Mouse (Mus musculus) neural tube, embryonic 15.5 days (tissue): ENCODE data around the gene Zbtb22. TPM values are rescaled to one million over a fixed set of nuclear protein-coding genes. Genes with fewer than 3 reads are reported as not detected.

Source experiments
- ATAC-seq: fragments of 200-750 bp; cut with Nextera tagmentation; 2 replicates; pipeline ENCODE4 v1.8.0; 2017; ENCODE audit warnings: mild to moderate bottlenecking, moderate TSS enrichment, moderate library complexity; ENCODE audit not compliant: low FRiP score
- H3K27ac ChIP-seq: fragments of 300-500 bp; sonication (generic); replicated peaks from 2 replicates; pipeline ENCODE4 v1.5.1; 2015; ENCODE audit warnings: mild to moderate bottlenecking, inconsistent platforms
- H3K27me3 ChIP-seq: fragments of 300-500 bp; sonication (generic); replicated peaks from 2 replicates; pipeline ENCODE4 v1.6.1; 2015; ENCODE audit warnings: inconsistent platforms
- H3K36me3 ChIP-seq: fragments of 300-500 bp; sonication (generic); 2 replicates; pipeline ENCODE4 v1.6.1; 2015; ENCODE audit warnings: inconsistent platforms
- H3K4me1 ChIP-seq: fragments of 300-500 bp; sonication (generic); 2 replicates; pipeline ENCODE4 v1.6.1; 2015; ENCODE audit warnings: inconsistent platforms
- H3K4me2 ChIP-seq: fragments of 300-500 bp; sonication (generic); 2 replicates; pipeline ENCODE4 v1.6.1; 2015; ENCODE audit warnings: inconsistent platforms, mild to moderate bottlenecking, moderate library complexity
- H3K4me3 ChIP-seq: fragments of 300-500 bp; sonication (generic); replicated peaks from 2 replicates; pipeline ENCODE4 v1.5.1; 2015; ENCODE audit warnings: mild to moderate bottlenecking, inconsistent platforms
- H3K9ac ChIP-seq: fragments of 300-500 bp; sonication (generic); replicated peaks from 2 replicates; pipeline ENCODE4 v1.6.1; 2015; ENCODE audit warnings: mild to moderate bottlenecking, inconsistent platforms
- H3K9me3 ChIP-seq: fragments of 300-500 bp; sonication (generic); replicated peaks from 2 replicates; pipeline ENCODE4 v1.6.1; 2016; ENCODE audit warnings: inconsistent platforms
- WGBS: fragments of 180-500 bp; shearing (Covaris S2); methylation state at CpG from one replicate; pipeline ENCODE4 v1.1.7; 2015; ENCODE audit warnings: mixed read lengths; 5-methylcytosine and 5-hydroxymethylcytosine counted together
- microRNA-seq: library from miRNA; unstranded; fragments of <30 nt; microRNA quantifications from one replicate; pipeline ENCODE4, GENCODE M21; 2017
- polyA plus RNA-seq: library from polyadenylated mRNA; unstranded; fragments of >200 nt; fragmentation: Nextera tagmentation; extraction: Ambion mirVana; gene quantifications from 2 replicates; pipeline ENCODE4 v1.2.1, GENCODE M21; 2015

Gene Zbtb22
- polyA plus RNA-seq, 1 experiment from 2014 or later, result 13.7 TPM

DNA sequence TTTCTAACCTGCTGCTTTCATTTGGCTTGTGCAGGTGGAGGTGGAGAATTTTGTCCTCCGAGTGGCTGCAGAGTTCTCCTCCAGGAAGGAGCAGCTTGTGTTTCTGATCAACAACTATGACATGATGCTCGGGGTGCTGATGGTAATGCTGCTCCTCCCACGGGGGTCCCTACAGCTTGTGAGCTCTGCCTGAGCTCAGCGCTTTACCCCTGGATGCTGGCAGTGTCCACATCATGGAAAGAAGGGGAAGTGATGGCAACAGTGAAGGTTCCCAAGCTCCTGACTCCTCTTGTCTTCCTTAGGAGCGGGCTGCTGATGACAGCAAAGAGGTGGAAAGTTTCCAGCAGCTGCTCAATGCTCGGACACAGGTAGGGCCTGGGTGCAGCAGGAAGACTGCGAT lies 47.2 kb downstream of the Zbtb22 start:
- Histone ChIP-seq H3K36me3 (peaks cover 73% of the 10 kb centered on the region), H3K4me3 (no peak overlapping the region), H3K4me1 (peaks cover 2% of the 10 kb centered on the region), H3K9me3 (no peaks in the 10 kb centered on the region), H3K27me3 (no peaks in the 10 kb centered on the region), H3K27ac (no peak overlapping the region), H3K4me2 (no peak overlapping the region), H3K9ac (no peak overlapping the region)
- ATAC-seq, result no peak
- WGBS, result 97% methylated on average over 7 of the region's 7 CpGs

DNA sequence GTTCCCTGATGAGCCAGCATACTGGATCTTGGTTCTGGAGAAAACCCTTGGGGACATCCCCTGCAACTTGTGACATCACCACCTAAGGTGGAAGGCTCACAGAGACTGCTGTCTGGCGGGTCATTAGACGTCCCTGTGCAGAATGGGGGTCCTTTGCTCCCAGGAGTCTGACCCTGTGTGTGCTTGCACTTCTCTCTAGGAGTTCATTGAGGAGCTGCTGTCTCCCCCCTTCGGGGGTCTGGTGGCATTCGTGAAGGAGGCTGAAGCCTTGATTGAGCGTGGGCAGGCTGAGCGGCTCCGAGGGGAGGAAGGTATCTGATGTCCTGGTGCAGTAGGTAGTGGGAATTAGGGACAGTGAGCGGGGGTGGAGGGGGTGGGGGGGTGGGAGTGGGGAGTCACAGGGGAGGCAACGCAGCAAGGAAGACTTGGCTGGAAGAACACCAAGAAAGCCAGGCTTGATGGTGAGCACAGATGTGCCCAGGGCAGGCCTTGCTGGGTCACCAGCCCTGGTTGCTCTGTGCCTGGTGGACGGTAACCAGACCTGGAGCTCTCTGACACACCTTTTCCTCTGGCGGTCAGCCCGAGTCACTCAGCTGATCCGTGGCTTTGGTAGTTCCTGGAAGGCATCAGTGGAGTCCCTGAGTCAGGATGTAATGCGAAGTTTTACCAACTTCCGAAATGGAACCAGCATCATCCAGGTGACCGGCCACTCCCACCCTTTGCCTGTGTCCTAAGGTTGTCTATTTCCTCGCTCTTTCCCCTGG lies 49.6 kb downstream of the Zbtb22 start:
- no peak for ATAC-seq
- no peak overlapping the region for H3K9ac ChIP-seq
- peaks cover 51% of the 10 kb centered on the region for H3K36me3 ChIP-seq
- no peak overlapping the region for H3K27ac ChIP-seq
- H3K27me3 ChIP-seq, result 0 out of 2 replicates have a peak, but pooled peaks cover 2% of the 10 kb centered on the region
- no peak overlapping the region for H3K4me3 ChIP-seq
- no peaks in the 10 kb centered on the region for H3K4me1 ChIP-seq
- 94% methylated on average over 17 of the region's 17 CpGs for WGBS
- H3K9me3 ChIP-seq, result no peaks in the 10 kb centered on the region
- no peak overlapping the region for H3K4me2 ChIP-seq

DNA sequence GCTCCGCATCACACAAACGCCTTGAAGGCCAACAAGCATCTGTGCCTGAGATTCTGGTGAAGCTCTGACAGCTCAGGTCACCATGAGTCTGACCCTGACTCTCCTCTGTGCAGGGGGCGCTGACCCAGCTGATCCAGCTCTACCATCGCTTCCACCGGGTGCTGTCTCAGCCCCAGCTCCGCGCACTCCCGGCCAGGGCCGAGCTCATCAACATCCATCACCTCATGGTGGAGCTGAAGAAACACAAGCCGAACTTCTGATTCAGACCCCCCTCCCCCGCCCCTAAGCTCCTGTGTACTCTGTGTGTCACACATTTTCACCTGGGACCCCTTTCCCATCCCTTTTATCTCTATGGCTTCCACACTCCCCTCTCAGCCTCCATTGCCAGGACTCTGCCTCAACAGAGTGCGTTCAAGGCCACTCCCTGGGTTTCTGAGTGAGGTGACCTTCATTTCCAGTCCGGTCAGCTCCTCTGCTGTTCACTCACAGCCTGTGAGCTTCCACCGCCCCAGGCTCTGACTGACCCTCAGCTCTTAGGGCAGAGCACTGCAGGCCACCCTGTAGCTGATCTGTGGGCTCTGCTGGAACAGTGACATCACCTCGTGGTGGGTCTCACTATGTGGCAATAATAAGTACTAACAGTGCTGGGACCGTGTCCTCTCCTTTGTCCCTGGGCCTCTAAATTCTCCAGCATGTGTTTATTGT lies 50.3 kb downstream of the Zbtb22 start:
- no peak for ATAC-seq

DNA sequence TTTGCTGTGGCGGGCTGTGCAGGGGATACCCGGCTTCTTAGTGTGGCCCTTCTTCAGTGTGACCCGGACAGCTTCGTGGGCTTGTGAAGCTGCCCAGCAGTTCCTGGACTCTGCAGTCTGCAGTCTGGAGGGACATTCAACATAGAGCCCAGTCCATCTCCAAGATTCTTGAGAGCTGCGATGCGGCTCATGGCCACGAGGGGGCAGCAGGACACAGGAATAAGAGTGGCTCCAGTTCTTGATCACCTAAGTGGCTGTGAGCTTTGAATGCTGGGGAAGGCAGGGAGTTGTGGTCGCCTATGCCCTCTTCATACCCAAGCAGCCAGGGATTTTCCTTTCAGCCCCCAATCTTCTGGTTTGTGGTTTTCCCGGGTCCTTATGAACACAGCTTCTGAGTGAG lies 52.8 kb downstream of the Zbtb22 start:
- H3K9ac ChIP-seq, result no peak overlapping the region

More for the DNA sequence above, 50.3 kb downstream of the Zbtb22 start:
- H3K4me3 ChIP-seq, result no peak overlapping the region
- no peaks in the 10 kb centered on the region for H3K9me3 ChIP-seq
- no peak overlapping the region for H3K4me2 ChIP-seq
- H3K36me3 ChIP-seq, result peaks cover 48% of the 10 kb centered on the region
- H3K27me3 ChIP-seq, result 0 out of 2 replicates have a peak, but pooled peaks cover 5% of the 10 kb centered on the region
- WGBS, result 90% methylated on average over 16 of the region's 16 CpGs
- H3K4me1 ChIP-seq, result no peaks in the 10 kb centered on the region
- no peak overlapping the region for H3K9ac ChIP-seq
- H3K27ac ChIP-seq, result no peak overlapping the region

More for the DNA sequence above, 52.8 kb downstream of the Zbtb22 start:
- no peak overlapping the region for H3K4me2 ChIP-seq
- H3K27ac ChIP-seq, result no peak overlapping the region
- ATAC-seq, result peak; percentile 85
- peaks cover 23% of the 10 kb centered on the region for H3K36me3 ChIP-seq
- H3K4me3 ChIP-seq, result no peak overlapping the region
- H3K27me3 ChIP-seq, result 0 out of 2 replicates have a peak, but pooled peaks cover 13% of the 10 kb centered on the region
- H3K4me1 ChIP-seq, result no peaks in the 10 kb centered on the region
- 5% methylated on average over 9 of the region's 9 CpGs for WGBS
- H3K9me3 ChIP-seq, result no peaks in the 10 kb centered on the region

Small RNAs within 50 kb of the gene (microRNA-seq; reads per million reads assigned to microRNA genes)
- not detected for gene Gm27740

Other genes starting within 250 kb of the Zbtb22 start
- gene Hnrnpm, start 229.0 kb upstream of the Zbtb22 start, polyA plus RNA-seq, result 161 and 203 TPM in 2 replicates
- 77.4 and 81.5 TPM in 2 replicates for gene March2, start 197.2 kb upstream of the Zbtb22 start, polyA plus RNA-seq
- gene Rab11b, start 155.4 kb upstream of the Zbtb22 start, polyA plus RNA-seq, result 519 and 596 TPM in 2 replicates
- gene Angptl4, start 134.1 kb upstream of the Zbtb22 start, polyA plus RNA-seq, result 21.6 and 23.3 TPM in 2 replicates
- gene Kank3, start 105.4 kb upstream of the Zbtb22 start, polyA plus RNA-seq, result 46.7 and 48.5 TPM in 2 replicates
- 534 and 619 TPM in 2 replicates for gene Rps28, start 91.3 kb upstream of the Zbtb22 start, polyA plus RNA-seq
- gene Ndufa7, start 91.3 kb upstream of the Zbtb22 start, polyA plus RNA-seq, result 515 and 564 TPM in 2 replicates
- gene Cd320, start 72.8 kb upstream of the Zbtb22 start, polyA plus RNA-seq, result 53.9 and 56.1 TPM in 2 replicates
- gene Gm7029, start 42.1 kb upstream of the Zbtb22 start, polyA plus RNA-seq, result not detected in 2 replicates
- gene Kifc1, start 25.2 kb upstream of the Zbtb22 start, polyA plus RNA-seq, result 2.0 and 3.5 TPM in 2 replicates
- 0.93 and 1.2 TPM in 2 replicates for gene Platr17, start 10.8 kb upstream of the Zbtb22 start, polyA plus RNA-seq
- gene Daxx, start 6.5 kb upstream of the Zbtb22 start, polyA plus RNA-seq, result 50.7 and 58.5 TPM in 2 replicates
- 35.3 and 51.3 TPM in 2 replicates for gene Tapbp, start within 50 bp of the Zbtb22 start, polyA plus RNA-seq
- gene Rgl2, start 13.6 kb downstream of the Zbtb22 start, polyA plus RNA-seq, result 56.8 and 58.8 TPM in 2 replicates
- gene Pfdn6, start 24.4 kb downstream of the Zbtb22 start, polyA plus RNA-seq, result 173 and 183 TPM in 2 replicates
- gene Wdr46, start 24.8 kb downstream of the Zbtb22 start, polyA plus RNA-seq, result 25.1 and 29.3 TPM in 2 replicates
- 11.9 and 13.1 TPM in 2 replicates for gene B3galt4, start 35.6 kb downstream of the Zbtb22 start, polyA plus RNA-seq
- gene Vps52, start 39.9 kb downstream of the Zbtb22 start, polyA plus RNA-seq, result 72.3 and 75.7 TPM in 2 replicates
- gene Rps18, start 40.1 kb downstream of the Zbtb22 start, polyA plus RNA-seq, result 778 and 1,050 TPM in 2 replicates
- gene H2-K1, start 84.4 kb downstream of the Zbtb22 start, polyA plus RNA-seq, result 19.8 and 88.0 TPM in 2 replicates
- gene Ring1, start 108.8 kb downstream of the Zbtb22 start, polyA plus RNA-seq, result 21.9 and 24.4 TPM in 2 replicates
- 68.4 and 71.4 TPM in 2 replicates for gene H2-Ke6, start 112.2 kb downstream of the Zbtb22 start, polyA plus RNA-seq
- 167 and 170 TPM in 2 replicates for gene Slc39a7, start 115.8 kb downstream of the Zbtb22 start, polyA plus RNA-seq
- gene Rxrb, start 115.9 kb downstream of the Zbtb22 start, polyA plus RNA-seq, result 54.4 and 57.7 TPM in 2 replicates
- 8.3 and 9.4 TPM in 2 replicates for gene Col11a2, start 123.5 kb downstream of the Zbtb22 start, polyA plus RNA-seq
- gene H2-Oa, start 176.4 kb downstream of the Zbtb22 start, polyA plus RNA-seq, result 0.19 and 2.5 TPM in 2 replicates
- gene H2-DMa, start 203.6 kb downstream of the Zbtb22 start, polyA plus RNA-seq, result 19.8 and 31.3 TPM in 2 replicates
- gene Brd2, start 206.7 kb downstream of the Zbtb22 start, polyA plus RNA-seq, result 115 and 122 TPM in 2 replicates
- gene H2-DMb2, start 227.4 kb downstream of the Zbtb22 start, polyA plus RNA-seq, result 0.17 and 5.5 TPM in 2 replicates
- 0.29 and 4.2 TPM in 2 replicates for gene H2-DMb1, start 237.2 kb downstream of the Zbtb22 start, polyA plus RNA-seq